Mouse (Mus musculus): ENCODE measurements around the gene Fbxl17. TPM values are rescaled to one million over a fixed set of nuclear protein-coding genes. Genes with fewer than 3 reads are reported as not detected.

The Fbxl17 gene
- polyA plus RNA-seq, 1 experiment from 2014 or later = 6.8 TPM

DNA sequence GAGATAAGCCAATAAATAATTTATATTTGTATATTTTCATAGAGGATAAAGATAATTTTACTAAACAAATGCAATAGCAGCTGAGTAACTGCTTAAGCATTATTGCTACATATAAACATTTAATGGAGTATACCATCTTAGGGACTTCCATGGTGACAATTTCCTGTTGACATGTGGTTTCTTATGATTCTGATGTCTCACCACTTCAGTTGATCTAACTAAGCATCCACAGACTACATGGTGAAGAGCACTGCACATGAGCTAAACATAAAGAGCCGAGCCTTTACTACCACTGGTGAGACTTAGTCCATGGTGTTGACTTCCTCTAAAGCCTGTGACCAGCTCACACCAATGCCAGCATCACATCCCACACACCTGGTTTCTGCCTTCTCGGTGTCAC, 175.1 kb downstream of the Fbxl17 start:
- H3K36me3 ChIP-seq (ENCODE audit: control insufficient read depth, insufficient read depth, low read length) = no peaks in the 10 kb centered on the region
- DNase-seq (ENCODE audit: low spot score) = no peak
- no peaks in the 10 kb centered on the region for H3K4me1 ChIP-seq (ENCODE audit: control insufficient read depth, insufficient read depth, low read length)
- no peak overlapping the region for H3K4me3 ChIP-seq (ENCODE audit: low read depth, low read length)
- no peaks in the 10 kb centered on the region for H3K9me3 ChIP-seq (ENCODE audit: control insufficient read depth, low read length)
- ATAC-seq (ENCODE audit: insufficient number of reproducible peaks, low FRiP score, low TSS enrichment, low read depth) = no peak
- H3K27ac ChIP-seq (replicated peaks; ENCODE audit: low read depth, low read length) = no peak overlapping the region
- 87% methylated on average over 2 of the region's 2 CpGs for WGBS
- H3K9ac ChIP-seq (ENCODE audit: low read length) = no peak overlapping the region
- no peaks in the 10 kb centered on the region for H3K27me3 ChIP-seq (ENCODE audit: control insufficient read depth, insufficient read depth, low read length)
- no peak overlapping the region for H3K4me2 ChIP-seq (ENCODE audit: low read depth, severe bottlenecking)

- H3K4me1 ChIP-seq (ENCODE audit: control insufficient read depth, insufficient read depth, low read length) = no peaks in the 10 kb centered on the region
- H3K27ac ChIP-seq (replicated peaks; ENCODE audit: low read depth, low read length) = no peak overlapping the region
- H3K4me3 ChIP-seq (ENCODE audit: low read depth, low read length) = no peak overlapping the region
- DNase-seq (ENCODE audit: low spot score) = peak; percentile 82
- 40% methylated on average over 2 of the region's 2 CpGs for WGBS
- H3K36me3 ChIP-seq (ENCODE audit: control insufficient read depth, insufficient read depth, low read length) = no peaks in the 10 kb centered on the region
- H3K27me3 ChIP-seq (ENCODE audit: control insufficient read depth, insufficient read depth, low read length) = no peaks in the 10 kb centered on the region
- no peak overlapping the region for H3K9ac ChIP-seq (ENCODE audit: low read length)
- H3K9me3 ChIP-seq (ENCODE audit: control insufficient read depth, low read length) = no peaks in the 10 kb centered on the region
- no peak for ATAC-seq (ENCODE audit: insufficient number of reproducible peaks, low FRiP score, low TSS enrichment, low read depth)
- no peak overlapping the region for H3K4me2 ChIP-seq (ENCODE audit: low read depth, severe bottlenecking)
These were observed 175.8 kb downstream of the Fbxl17 start for GRCm38 (mm10) chr17:63324039-63324438.

- no peak overlapping the region for H3K4me3 ChIP-seq (ENCODE audit: low read depth, low read length)
- H3K4me2 ChIP-seq (ENCODE audit: low read depth, severe bottlenecking) = no peak overlapping the region
- no peaks in the 10 kb centered on the region for H3K4me1 ChIP-seq (ENCODE audit: control insufficient read depth, insufficient read depth, low read length)
- no peaks in the 10 kb centered on the region for H3K36me3 ChIP-seq (ENCODE audit: control insufficient read depth, insufficient read depth, low read length)
- ATAC-seq (ENCODE audit: insufficient number of reproducible peaks, low FRiP score, low TSS enrichment, low read depth) = no peak
- H3K27ac ChIP-seq (replicated peaks; ENCODE audit: low read depth, low read length) = no peak overlapping the region
- no peak overlapping the region for H3K9ac ChIP-seq (ENCODE audit: low read length)
- WGBS = 90% methylated on average over 7 of the region's 7 CpGs
- H3K27me3 ChIP-seq (ENCODE audit: control insufficient read depth, insufficient read depth, low read length) = no peaks in the 10 kb centered on the region
- H3K9me3 ChIP-seq (ENCODE audit: control insufficient read depth, low read length) = no peaks in the 10 kb centered on the region
- DNase-seq (ENCODE audit: low spot score) = no peak
These were observed 177.0 kb downstream of the Fbxl17 start for GRCm38 (mm10) chr17:63322846-63323245.

DNA sequence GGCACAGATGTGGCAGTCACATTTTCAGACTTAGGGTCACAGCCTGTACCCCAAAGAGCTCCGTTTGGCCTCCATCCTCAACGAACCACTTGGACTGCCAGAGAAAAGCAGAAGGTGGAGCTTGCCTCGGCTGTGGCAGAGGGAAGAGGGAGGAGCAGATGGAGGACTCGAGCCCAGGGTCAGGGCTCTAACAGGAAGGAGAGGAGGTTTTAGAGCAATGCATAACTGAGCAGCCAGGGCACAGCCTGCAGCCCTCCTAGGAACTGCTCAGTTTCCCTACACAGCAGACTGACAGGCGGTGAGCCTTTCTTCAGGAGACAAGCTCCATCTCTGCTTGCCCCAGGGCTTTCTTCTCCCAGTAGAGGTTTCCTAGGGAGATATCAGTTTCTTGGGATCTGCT, 178.5 kb downstream of the Fbxl17 start:
- no peak overlapping the region for H3K9ac ChIP-seq (ENCODE audit: low read length)
- H3K9me3 ChIP-seq (ENCODE audit: control insufficient read depth, low read length) = no peaks in the 10 kb centered on the region
- no peak overlapping the region for H3K4me2 ChIP-seq (ENCODE audit: low read depth, severe bottlenecking)
- H3K27me3 ChIP-seq (ENCODE audit: control insufficient read depth, insufficient read depth, low read length) = no peaks in the 10 kb centered on the region
- DNase-seq (ENCODE audit: low spot score) (no peak), ATAC-seq (ENCODE audit: insufficient number of reproducible peaks, low FRiP score, low TSS enrichment, low read depth) (no peak)
- H3K36me3 ChIP-seq (ENCODE audit: control insufficient read depth, insufficient read depth, low read length) = no peaks in the 10 kb centered on the region
- H3K4me1 ChIP-seq (ENCODE audit: control insufficient read depth, insufficient read depth, low read length) = no peaks in the 10 kb centered on the region
- H3K27ac ChIP-seq (replicated peaks; ENCODE audit: low read depth, low read length) = no peak overlapping the region
- no peak overlapping the region for H3K4me3 ChIP-seq (ENCODE audit: low read depth, low read length)
- whole genome bisulfite sequencing = 34% methylated on average over 5 of the region's 5 CpGs

- Histone ChIP-seq H3K4me3 (ENCODE audit: low read depth, low read length) (no peak overlapping the region), H3K27ac (replicated peaks; ENCODE audit: low read depth, low read length) (no peak overlapping the region), H3K9ac (ENCODE audit: low read length) (no peak overlapping the region), H3K36me3 (ENCODE audit: control insufficient read depth, insufficient read depth, low read length) (no peaks in the 10 kb centered on the region), H3K4me1 (ENCODE audit: control insufficient read depth, insufficient read depth, low read length) (no peaks in the 10 kb centered on the region), H3K9me3 (ENCODE audit: control insufficient read depth, low read length) (no peaks in the 10 kb centered on the region), H3K27me3 (ENCODE audit: control insufficient read depth, insufficient read depth, low read length) (no peaks in the 10 kb centered on the region), H3K4me2 (ENCODE audit: low read depth, severe bottlenecking) (no peak overlapping the region)
- no peak for DNase-seq (ENCODE audit: low spot score)
- no peak for ATAC-seq (ENCODE audit: insufficient number of reproducible peaks, low FRiP score, low TSS enrichment, low read depth)
- 88% methylated on average over 7 of the region's 7 CpGs for WGBS
These were observed 182.3 kb downstream of the Fbxl17 start for GRCm38 (mm10) chr17:63317518-63317917.

DNA sequence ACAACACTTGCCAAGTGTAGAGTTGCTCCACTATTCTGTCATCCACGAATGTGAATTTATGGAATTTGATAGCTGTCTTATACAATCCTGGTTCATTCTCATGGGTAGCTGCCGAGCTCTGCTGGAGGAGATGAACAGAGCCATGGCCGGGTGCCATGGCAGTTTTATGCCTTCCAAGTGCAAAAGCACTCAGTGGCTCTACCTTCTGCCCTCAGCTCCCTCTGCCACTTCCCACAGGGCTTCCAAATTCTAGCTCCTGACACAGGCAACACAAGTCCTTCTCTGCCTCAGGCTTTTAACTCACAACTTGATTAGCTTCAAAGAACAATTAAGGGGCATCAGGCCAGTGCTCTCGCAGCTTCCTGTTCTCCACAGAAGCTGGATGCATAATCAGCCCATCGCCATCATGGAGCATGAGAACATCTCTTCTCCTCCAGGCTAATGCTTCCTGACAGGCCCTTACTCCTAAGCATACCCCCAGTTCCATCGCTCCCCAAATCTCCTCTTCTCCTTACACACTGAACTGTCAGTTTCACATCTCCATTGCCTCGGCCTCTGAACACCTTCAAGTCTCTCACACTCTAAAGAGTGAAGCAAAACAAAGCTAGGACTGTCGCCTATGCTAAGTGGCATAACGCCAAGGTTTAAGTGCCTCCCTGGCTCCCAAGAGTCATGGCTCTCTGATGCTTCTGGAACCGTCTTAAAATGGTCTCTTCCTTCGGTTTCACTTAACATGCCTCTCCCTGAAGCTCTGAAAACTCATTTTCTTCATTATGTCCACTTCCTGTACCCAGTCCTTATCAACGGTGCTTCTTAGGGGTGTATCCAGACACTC, 184.0 kb downstream of the Fbxl17 start:
- Histone ChIP-seq H3K4me3 (ENCODE audit: low read depth, low read length) (no peak overlapping the region), H3K9me3 (ENCODE audit: control insufficient read depth, low read length) (no peaks in the 10 kb centered on the region), H3K9ac (ENCODE audit: low read length) (no peak overlapping the region), H3K27ac (replicated peaks; ENCODE audit: low read depth, low read length) (no peak overlapping the region), H3K4me1 (ENCODE audit: control insufficient read depth, insufficient read depth, low read length) (no peaks in the 10 kb centered on the region), H3K4me2 (ENCODE audit: low read depth, severe bottlenecking) (no peak overlapping the region), H3K27me3 (ENCODE audit: control insufficient read depth, insufficient read depth, low read length) (no peaks in the 10 kb centered on the region), H3K36me3 (ENCODE audit: control insufficient read depth, insufficient read depth, low read length) (no peaks in the 10 kb centered on the region)
- ATAC-seq (ENCODE audit: insufficient number of reproducible peaks, low FRiP score, low TSS enrichment, low read depth) (no peak), DNase-seq (ENCODE audit: low spot score) (no peak)
- 86% methylated on average over 12 of the region's 12 CpGs for whole genome bisulfite sequencing

- 92% methylated on average over 3 of the region's 3 CpGs for WGBS
- no peak for ATAC-seq (ENCODE audit: insufficient number of reproducible peaks, low FRiP score, low TSS enrichment, low read depth)
These were observed 187.0 kb downstream of the Fbxl17 start for GRCm38 (mm10) chr17:63312804-63313203.

GRCm38 (mm10) chr17:63312330-63312729, 187.5 kb downstream of the Fbxl17 start:
- H3K4me1 ChIP-seq (ENCODE audit: control insufficient read depth, insufficient read depth, low read length) = no peaks in the 10 kb centered on the region
- ATAC-seq (ENCODE audit: insufficient number of reproducible peaks, low FRiP score, low TSS enrichment, low read depth) = no peak
- DNase-seq (ENCODE audit: low spot score) = no peak
- no peak overlapping the region for H3K27ac ChIP-seq (replicated peaks; ENCODE audit: low read depth, low read length)
- H3K27me3 ChIP-seq (ENCODE audit: control insufficient read depth, insufficient read depth, low read length) = no peaks in the 10 kb centered on the region
- H3K4me2 ChIP-seq (ENCODE audit: low read depth, severe bottlenecking) = no peak overlapping the region
- 91% methylated on average over 10 of the region's 10 CpGs for WGBS
- H3K4me3 ChIP-seq (ENCODE audit: low read depth, low read length) = no peak overlapping the region
- no peaks in the 10 kb centered on the region for H3K36me3 ChIP-seq (ENCODE audit: control insufficient read depth, insufficient read depth, low read length)
- H3K9ac ChIP-seq (ENCODE audit: low read length) = no peak overlapping the region
- H3K9me3 ChIP-seq (ENCODE audit: control insufficient read depth, low read length) = no peaks in the 10 kb centered on the region

More at GRCm38 (mm10) chr17:63312804-63313203, 187.0 kb downstream of the Fbxl17 start:
- Histone ChIP-seq H3K27ac (replicated peaks; ENCODE audit: low read depth, low read length) (no peak overlapping the region), H3K9me3 (ENCODE audit: control insufficient read depth, low read length) (no peaks in the 10 kb centered on the region), H3K27me3 (ENCODE audit: control insufficient read depth, insufficient read depth, low read length) (no peaks in the 10 kb centered on the region), H3K9ac (ENCODE audit: low read length) (no peak overlapping the region), H3K4me2 (ENCODE audit: low read depth, severe bottlenecking) (no peak overlapping the region), H3K36me3 (ENCODE audit: control insufficient read depth, insufficient read depth, low read length) (no peaks in the 10 kb centered on the region), H3K4me1 (ENCODE audit: control insufficient read depth, insufficient read depth, low read length) (no peaks in the 10 kb centered on the region), H3K4me3 (ENCODE audit: low read depth, low read length) (no peak overlapping the region)
- no peak for DNase-seq (ENCODE audit: low spot score)

DNA sequence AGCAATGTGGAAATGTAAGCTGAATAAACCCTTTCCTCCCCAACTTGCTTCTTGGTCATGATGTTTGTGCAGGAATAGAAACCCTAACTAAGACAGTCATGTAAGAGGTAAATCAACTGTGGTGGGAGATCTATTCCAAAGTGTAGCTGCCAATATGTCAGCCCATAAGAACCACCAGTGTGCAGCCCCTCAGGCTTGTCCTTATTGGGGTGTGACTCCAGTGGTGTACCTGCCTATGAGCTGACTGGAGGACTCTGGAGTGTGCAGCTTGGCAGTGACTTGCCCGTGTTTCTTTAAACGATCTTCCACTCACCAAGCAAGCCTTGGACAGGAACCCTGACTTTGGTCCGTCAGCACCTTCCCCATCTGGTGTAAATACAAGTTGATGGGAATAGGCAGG, 188.2 kb downstream of the Fbxl17 start:
- Histone ChIP-seq H3K4me2 (ENCODE audit: low read depth, severe bottlenecking) (no peak overlapping the region), H3K36me3 (ENCODE audit: control insufficient read depth, insufficient read depth, low read length) (no peaks in the 10 kb centered on the region), H3K9ac (ENCODE audit: low read length) (no peak overlapping the region), H3K4me1 (ENCODE audit: control insufficient read depth, insufficient read depth, low read length) (no peaks in the 10 kb centered on the region), H3K4me3 (ENCODE audit: low read depth, low read length) (no peak overlapping the region), H3K27ac (replicated peaks; ENCODE audit: low read depth, low read length) (no peak overlapping the region), H3K9me3 (ENCODE audit: control insufficient read depth, low read length) (no peaks in the 10 kb centered on the region), H3K27me3 (ENCODE audit: control insufficient read depth, insufficient read depth, low read length) (no peaks in the 10 kb centered on the region)
- ATAC-seq (ENCODE audit: insufficient number of reproducible peaks, low FRiP score, low TSS enrichment, low read depth) (no peak), DNase-seq (ENCODE audit: low spot score) (no peak)
- 77% methylated on average over 3 of the region's 3 CpGs for WGBS

Measured in limb, embryonic 11.5 days (tissue).